Mouse (Mus musculus) stomach, postnatal 0 days (tissue): Measurements from ENCODE around the gene Traf5. TPM values are rescaled to one million over a fixed set of nuclear protein-coding genes. Genes with fewer than 3 reads are reported as not detected.

Experiments used
- ATAC-seq: fragments of 200-750 bp; cut with Nextera tagmentation; 2 replicates; pipeline ENCODE4 v1.8.0; 2017; ENCODE audit not compliant: low FRiP score, low TSS enrichment
- DNase-seq: peaks from one replicate; pipeline ENCODE4 v3.0.0-alpha.2; 2016; ENCODE audit warnings: low spot score
- H3K27ac ChIP-seq: fragments of 300-500 bp; sonication (generic); replicated peaks from 2 replicates; pipeline ENCODE4 v1.5.1; 2014; ENCODE audit warnings: mild to moderate bottlenecking, control low read depth
- H3K27me3 ChIP-seq: fragments of 300-500 bp; sonication (generic); 2 replicates; pipeline ENCODE4 v1.6.1; 2014; ENCODE audit warnings: low read length; ENCODE audit not compliant: control insufficient read depth, insufficient read depth
- H3K36me3 ChIP-seq: fragments of 300-500 bp; sonication (generic); 2 replicates; pipeline ENCODE4 v1.6.1; 2014; ENCODE audit warnings: low read length, mixed read lengths; ENCODE audit not compliant: control insufficient read depth, insufficient read depth
- H3K4me1 ChIP-seq: fragments of 300-500 bp; sonication (generic); replicated peaks from 2 replicates; pipeline ENCODE4 v1.6.1; 2014; ENCODE audit warnings: antibody characterized with exemption; ENCODE audit not compliant: control insufficient read depth, insufficient read depth
- H3K4me2 ChIP-seq: fragments of 300-500 bp; sonication (generic); replicated peaks from 2 replicates; pipeline ENCODE4 v1.6.1; 2014; ENCODE audit warnings: low read depth, mild to moderate bottlenecking, control low read depth, moderate library complexity
- H3K4me3 ChIP-seq: fragments of 300-500 bp; sonication (generic); 2 replicates; pipeline ENCODE4 v1.5.1; 2014; ENCODE audit warnings: low read depth, low read length, control low read depth
- H3K9ac ChIP-seq: fragments of 300-500 bp; sonication (generic); 2 replicates; pipeline ENCODE4 v1.6.1; 2014; ENCODE audit warnings: mild to moderate bottlenecking, low read length, control low read depth, mixed read lengths
- H3K9me3 ChIP-seq: fragments of 300-500 bp; sonication (generic); 2 replicates; pipeline ENCODE4 v1.6.1; 2016; ENCODE audit warnings: low read length; ENCODE audit not compliant: control insufficient read depth
- CTCF ChIP-seq: IDR thresholded peaks from 2 replicates; pipeline ENCODE4 v1.5.1; 2016; ENCODE audit warnings: antibody characterized with exemption, low read depth, mild to moderate bottlenecking, moderate library complexity
- EP300 ChIP-seq: optimal IDR thresholded peaks from 2 replicates; pipeline ENCODE3; 2016; ENCODE audit warnings: antibody characterized with exemption
- WGBS: fragments of 180-500 bp; shearing (Covaris S2); extraction: QIAGEN DNeasy Blood & Tissue Kit; methylation state at CpG from one replicate; pipeline ENCODE4 v1.1.7; 2014; 5-methylcytosine and 5-hydroxymethylcytosine counted together
- polyA plus RNA-seq: library from polyadenylated mRNA; unstranded; fragments of >200 nt; fragmentation: Nextera tagmentation; extraction: Ambion mirVana; gene quantifications from 2 replicates; pipeline ENCODE4 v1.2.1, GENCODE M21; 2015

The Traf5 gene
- polyA plus RNA-seq, 1 experiment from 2014 or later = 17.7 TPM

GRCm38 (mm10) chr1:192076101-192076500, 16.3 kb downstream of the Traf5 start:
- H3K9ac ChIP-seq = no peak overlapping the region
- H3K4me3 ChIP-seq = no peak overlapping the region
- no peak overlapping the region for H3K4me2 ChIP-seq
- WGBS = 60% methylated on average over 4 of the region's 4 CpGs
- no peaks in the 10 kb centered on the region for H3K27me3 ChIP-seq
- no peak for TF ChIP-seq EP300
- TF ChIP-seq CTCF = no peak
- no peaks in the 10 kb centered on the region for H3K36me3 ChIP-seq
- peaks cover 10% of the 10 kb centered on the region for H3K4me1 ChIP-seq
- DNase-seq (no peak), ATAC-seq (no peak)
- H3K27ac ChIP-seq = peak overlapping the region; percentile 30; the same call in 1 of the 2 replicates
- no peaks in the 10 kb centered on the region for H3K9me3 ChIP-seq

GRCm38 (mm10) chr1:192074824-192075223, 17.5 kb downstream of the Traf5 start:
- Histone ChIP-seq H3K36me3 (no peaks in the 10 kb centered on the region), H3K27ac (no peak overlapping the region), H3K4me1 (peaks cover 13% of the 10 kb centered on the region), H3K4me3 (no peak overlapping the region), H3K9ac (no peak overlapping the region), H3K4me2 (no peak overlapping the region), H3K9me3 (no peaks in the 10 kb centered on the region), H3K27me3 (no peaks in the 10 kb centered on the region)
- ATAC-seq (no peak), DNase-seq (no peak)
- 26% methylated on average over 1 of the region's 1 CpGs for WGBS
- no peak for TF ChIP-seq CTCF
- no peak for TF ChIP-seq EP300

GRCm38 (mm10) chr1:192072426-192072825, 19.9 kb downstream of the Traf5 start:
- Histone ChIP-seq H3K4me3 (no peak overlapping the region), H3K36me3 (peaks cover 4% of the 10 kb centered on the region; the same call in 1 of the 2 replicates), H3K4me2 (no peak overlapping the region), H3K27ac (no peak overlapping the region), H3K4me1 (peaks cover 11% of the 10 kb centered on the region), H3K27me3 (no peaks in the 10 kb centered on the region), H3K9me3 (no peaks in the 10 kb centered on the region), H3K9ac (no peak overlapping the region)
- no peak for TF ChIP-seq CTCF
- TF ChIP-seq EP300 = no peak
- no peak for ATAC-seq
- DNase-seq = no peak
- WGBS = 47% methylated on average over 1 of the region's 1 CpGs

- no peak overlapping the region for H3K4me3 ChIP-seq
- peak overlapping the region; percentile 40; the same call in 1 of the 2 replicates for H3K27ac ChIP-seq
- TF ChIP-seq CTCF (peak; percentile 46), EP300 (no peak)
- ATAC-seq (no peak; the same call in 1 of the 2 replicates), DNase-seq (no peak)
- 27% methylated on average over 3 of the region's 3 CpGs for WGBS
- peaks cover 11% of the 10 kb centered on the region for H3K36me3 ChIP-seq
- peaks cover 2% of the 10 kb centered on the region; the same call in 1 of the 2 replicates for H3K4me1 ChIP-seq
- no peak overlapping the region for H3K9ac ChIP-seq
- no peaks in the 10 kb centered on the region for H3K9me3 ChIP-seq
- no peaks in the 10 kb centered on the region for H3K27me3 ChIP-seq
- peak overlapping the region; percentile 8; the same call in 1 of the 2 replicates for H3K4me2 ChIP-seq
Observed at GRCm38 (mm10) chr1:192070618-192071051, 21.7 kb downstream of the Traf5 start.

GRCm38 (mm10) chr1:192069971-192070591, 22.3 kb downstream of the Traf5 start:
- DNase-seq (no peak), ATAC-seq (no peak)
- no peak overlapping the region for H3K9ac ChIP-seq
- no peaks in the 10 kb centered on the region for H3K27me3 ChIP-seq
- H3K4me1 ChIP-seq = peaks cover 2% of the 10 kb centered on the region; the same call in 1 of the 2 replicates
- H3K36me3 ChIP-seq = peaks cover 16% of the 10 kb centered on the region
- H3K4me2 ChIP-seq = peak overlapping the region; percentile 8; the same call in 1 of the 2 replicates
- WGBS = 42% methylated on average over 13 of the region's 13 CpGs
- no peak overlapping the region for H3K4me3 ChIP-seq
- TF ChIP-seq EP300 (no peak), CTCF (no peak)
- H3K27ac ChIP-seq = peak overlapping the region; percentile 40; the same call in 1 of the 2 replicates
- no peaks in the 10 kb centered on the region for H3K9me3 ChIP-seq

- 45% methylated on average over 2 of the region's 2 CpGs for WGBS
- no peak overlapping the region for H3K4me3 ChIP-seq
- H3K27ac ChIP-seq = no peak overlapping the region
- no peak for TF ChIP-seq CTCF
- no peak for TF ChIP-seq EP300
- no peak for DNase-seq
- H3K9ac ChIP-seq = no peak overlapping the region
- no peak; the same call in 1 of the 2 replicates for ATAC-seq
- H3K4me2 ChIP-seq = no peak overlapping the region
- H3K9me3 ChIP-seq = no peaks in the 10 kb centered on the region
- H3K4me1 ChIP-seq = peaks cover 2% of the 10 kb centered on the region; the same call in 1 of the 2 replicates
- peaks cover 31% of the 10 kb centered on the region for H3K36me3 ChIP-seq
- H3K27me3 ChIP-seq = no peaks in the 10 kb centered on the region
Observed at GRCm38 (mm10) chr1:192068188-192068587, 24.2 kb downstream of the Traf5 start.
